Mouse (Mus musculus) kidney, adult 2 months (tissue): ENCODE measurements around the gene H6pd. TPM values are rescaled to one million over a fixed set of nuclear protein-coding genes. Genes with fewer than 3 reads are reported as not detected.

Source experiments
- DNase-seq: peaks from one replicate; pipeline ENCODE4 v3.0.0; 2021
- H3K27ac ChIP-seq: fragments of 200-500 bp; 2 replicates; pipeline ENCODE4 v1.5.1; 2012; ENCODE audit warnings: low read depth, low read length, control low read depth, inconsistent platforms; ENCODE audit not compliant: insufficient read depth
- H3K27me3 ChIP-seq: fragments of 200-500 bp; replicated peaks from 2 replicates; pipeline ENCODE4 v1.6.1; 2012; ENCODE audit warnings: mild to moderate bottlenecking, moderate library complexity, low read length, inconsistent platforms; ENCODE audit not compliant: control insufficient read depth, insufficient read depth
- H3K36me3 ChIP-seq: fragments of 200-500 bp; 2 replicates; pipeline ENCODE4 v1.6.1; 2012; ENCODE audit warnings: mild to moderate bottlenecking, moderate library complexity, low read length, inconsistent platforms; ENCODE audit not compliant: control insufficient read depth, insufficient read depth
- H3K4me1 ChIP-seq: fragments of 200-500 bp; 2 replicates; pipeline ENCODE4 v1.6.1; 2011; ENCODE audit warnings: low read length; ENCODE audit not compliant: control insufficient read depth, insufficient read depth
- H3K4me3 ChIP-seq: fragments of 200-500 bp; 2 replicates; pipeline ENCODE4 v1.5.1; 2011; ENCODE audit warnings: mild to moderate bottlenecking, low read depth, low read length, control low read depth; ENCODE audit not compliant: insufficient read depth
- CTCF ChIP-seq: fragments of 200-500 bp; conservative IDR thresholded peaks from 2 replicates; pipeline ENCODE4 v1.5.1; 2011; ENCODE audit warnings: low read depth, mild to moderate bottlenecking, control low read depth, low read length, moderate library complexity, mixed read lengths; ENCODE audit not compliant: insufficient read depth, insufficient read length
- POLR2A ChIP-seq: fragments of 200-500 bp; IDR thresholded peaks from one replicate; pipeline ENCODE4 v1.6.1; 2011; ENCODE audit warnings: low read depth, low read length, control low read depth
- WGBS: fragments of 180-500 bp; shearing (Covaris S2); methylation state at CpG from one replicate; pipeline ENCODE4 v1.1.7; 2018; 5-methylcytosine and 5-hydroxymethylcytosine counted together
- polyA plus RNA-seq: library from polyadenylated mRNA; depleted of rRNA; stranded (reverse); fragments of >200 nt; gene quantifications from 2 replicates; pipeline ENCODE4 v1.2.3, GENCODE M21; 2012

The H6pd gene
- polyA plus RNA-seq, 1 experiment: 137 TPM

GRCm38 (mm10) chr4:149992670-149993032 lies 16.2 kb downstream of the H6pd start:
- WGBS: 84% methylated on average over 8 of the region's 8 CpGs
- no peak for DNase-seq
- TF ChIP-seq POLR2A (no peak), CTCF (no peak)
- Histone ChIP-seq H3K4me3 (no peak overlapping the region), H3K36me3 (peaks cover 3% of the 10 kb centered on the region; the same call in 1 of the 2 replicates), H3K27me3 (no peaks in the 10 kb centered on the region), H3K4me1 (peaks cover 55% of the 10 kb centered on the region), H3K27ac (no peak overlapping the region)

- H3K27ac ChIP-seq: peak overlapping the region; percentile 54; the same call in 1 of the 2 replicates
- WGBS: 67% methylated on average over 13 of the region's 13 CpGs
- DNase-seq: no peak
- TF ChIP-seq CTCF (no peak), POLR2A (no peak)
- peaks cover 53% of the 10 kb centered on the region for H3K4me1 ChIP-seq
- H3K4me3 ChIP-seq: no peak overlapping the region
- no peaks in the 10 kb centered on the region for H3K27me3 ChIP-seq
- H3K36me3 ChIP-seq: peaks cover 3% of the 10 kb centered on the region; the same call in 1 of the 2 replicates
These were observed 16.8 kb downstream of the H6pd start for GRCm38 (mm10) chr4:149991755-149992669.

GRCm38 (mm10) chr4:149990954-149991633 lies 17.7 kb downstream of the H6pd start:
- Histone ChIP-seq H3K27me3 (no peaks in the 10 kb centered on the region), H3K4me3 (no peak overlapping the region), H3K27ac (peak overlapping the region; percentile 54), H3K4me1 (peaks cover 43% of the 10 kb centered on the region), H3K36me3 (peaks cover 3% of the 10 kb centered on the region; the same call in 1 of the 2 replicates)
- DNase-seq: peak; percentile 79
- WGBS: 31% methylated on average over 9 of the region's 9 CpGs
- TF ChIP-seq POLR2A: no peak
- no peak for TF ChIP-seq CTCF

- 21% methylated on average over 8 of the region's 8 CpGs for WGBS
- peak; percentile 56 for DNase-seq
These were observed 18.4 kb downstream of the H6pd start for GRCm38 (mm10) chr4:149990212-149990953.

GRCm38 (mm10) chr4:149988931-149989556 lies 19.8 kb downstream of the H6pd start:
- Histone ChIP-seq H3K4me3 (no peak overlapping the region), H3K27me3 (no peaks in the 10 kb centered on the region), H3K27ac (peak overlapping the region; percentile 89), H3K36me3 (no peaks in the 10 kb centered on the region; the same call in 1 of the 2 replicates), H3K4me1 (peaks cover 42% of the 10 kb centered on the region)
- TF ChIP-seq CTCF (no peak), POLR2A (no peak)
- 1% methylated on average over 21 of the region's 21 CpGs for WGBS
- DNase-seq: peak; percentile 96

More at GRCm38 (mm10) chr4:149990212-149990953, 18.4 kb downstream of the H6pd start:
- Histone ChIP-seq H3K36me3 (peaks cover 3% of the 10 kb centered on the region; the same call in 1 of the 2 replicates), H3K4me3 (no peak overlapping the region), H3K27ac (peak overlapping the region; percentile 54), H3K4me1 (peaks cover 40% of the 10 kb centered on the region), H3K27me3 (no peaks in the 10 kb centered on the region)
- TF ChIP-seq POLR2A (no peak), CTCF (no peak)

GRCm38 (mm10) chr4:149988301-149988700 lies 20.5 kb downstream of the H6pd start:
- TF ChIP-seq POLR2A (no peak), CTCF (no peak)
- no peaks in the 10 kb centered on the region for H3K27me3 ChIP-seq
- DNase-seq: no peak
- 65% methylated on average over 6 of the region's 6 CpGs for WGBS
- H3K36me3 ChIP-seq: no peaks in the 10 kb centered on the region; the same call in 1 of the 2 replicates
- no peak overlapping the region for H3K4me3 ChIP-seq
- peaks cover 35% of the 10 kb centered on the region for H3K4me1 ChIP-seq
- peak overlapping the region; percentile 74; the same call in 1 of the 2 replicates for H3K27ac ChIP-seq
